Mouse (Mus musculus) left cerebral cortex, postnatal 10 days (tissue): ENCODE measurements around the gene Nfatc2. TPM values are rescaled to one million over a fixed set of nuclear protein-coding genes. Genes with fewer than 3 reads are reported as not detected.

ENCODE experiments used
- DNase-seq, 2 experiments: peaks; one replicate each; pipeline ENCODE4 v3.0.0; 2021 to 2022; ENCODE audit warnings: low spot score in 2 of 2, mixed read lengths in 1 of 2; ENCODE audit errors: extremely low spot score in 1 of 2
- intact Hi-C: fragments of 180-260 bp; cut with DNase I; formaldehyde crosslinking; loops from one replicate; pipeline ENCODE4 v1.15.1; 2025
- total RNA-seq, 2 experiments: library from RNA; stranded (reverse); gene quantifications; 2 replicates each; pipeline ENCODE4 v1.2.3; 2021

Nfatc2 gene
- total RNA-seq, 2 experiments from 2014 or later: 14.4 to 17.4 TPM

DNA sequence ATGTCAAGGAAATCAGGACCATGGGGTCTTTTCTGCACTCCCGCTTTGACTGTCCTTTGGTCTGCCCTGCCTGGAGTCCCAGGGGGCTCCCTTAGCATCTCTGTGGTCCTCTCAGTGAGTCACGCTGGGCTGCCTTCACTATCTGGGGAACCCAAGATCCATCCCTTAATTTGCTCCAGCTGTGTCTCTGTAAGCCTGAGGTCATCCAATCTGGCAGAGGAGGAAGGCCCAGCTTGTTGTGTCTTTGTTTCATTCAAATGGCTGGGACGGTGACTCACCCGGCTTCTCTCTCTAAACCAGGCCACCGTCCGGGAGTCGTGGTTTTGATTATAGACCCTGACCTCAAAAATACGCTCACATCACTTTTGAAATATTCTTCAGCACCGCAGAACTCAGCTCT, 135.4 kb downstream of the Nfatc2 start:
- no peak for DNase-seq
- intact Hi-C loops: no loop called here

GRCm38 (mm10) chr2:168465646-168466045, 135.8 kb downstream of the Nfatc2 start:
- intact Hi-C loops: no loop called here
- DNase-seq: no peak

GRCm38 (mm10) chr2:168461865-168462264, 139.6 kb downstream of the Nfatc2 start:
- intact Hi-C loops: no loop called here
- no peak for DNase-seq

- intact Hi-C loops: no loop called here
- DNase-seq: no peak
Measured at GRCm38 (mm10) chr2:168459627-168460026, 141.8 kb downstream of the Nfatc2 start.

- intact Hi-C loops: no loop called here
- no peak for DNase-seq
Measured at GRCm38 (mm10) chr2:168458583-168458982, 142.9 kb downstream of the Nfatc2 start.

- intact Hi-C loops: no loop called here
- DNase-seq: no peak
Measured at GRCm38 (mm10) chr2:168451714-168452708, 149.4 kb downstream of the Nfatc2 start.

DNA sequence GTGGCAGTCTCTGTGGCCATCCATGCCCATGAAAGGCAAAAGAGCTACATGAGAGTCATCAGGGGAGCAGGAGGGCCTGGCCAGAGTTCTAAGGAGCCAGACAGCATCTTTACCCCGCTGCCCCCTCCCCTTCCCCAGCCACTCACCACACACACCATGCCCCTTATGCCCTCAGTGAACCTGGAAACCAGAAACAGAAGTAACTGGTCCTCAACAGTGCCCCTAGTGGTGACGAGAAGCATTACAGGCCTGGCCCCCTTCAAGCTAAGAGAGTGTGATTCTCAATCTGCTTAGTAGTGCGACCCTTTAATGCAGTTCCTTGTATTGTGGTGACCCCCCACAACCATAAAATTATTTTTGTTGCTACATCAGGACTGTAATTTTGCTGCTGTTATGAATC, 150.5 kb downstream of the Nfatc2 start:
- intact Hi-C loops: no loop called here
- DNase-seq: no peak

DNA sequence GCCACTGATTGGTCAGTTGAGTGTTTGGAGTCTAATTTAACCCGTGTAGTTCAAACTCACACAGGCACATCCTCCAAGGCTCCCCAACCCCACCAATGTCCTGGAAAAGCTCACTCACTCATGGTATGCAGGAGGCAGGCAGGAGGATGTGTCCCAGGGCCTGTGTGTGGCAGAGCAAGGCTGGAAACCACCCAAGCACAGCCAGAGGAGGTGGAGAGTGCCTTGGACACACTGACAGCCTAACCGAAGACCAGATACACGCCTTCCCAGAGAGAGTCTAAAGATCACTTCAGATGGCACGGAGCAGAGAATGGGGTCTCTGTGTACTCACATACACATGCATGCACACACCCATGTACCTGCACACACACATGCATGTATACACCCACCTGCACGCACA, 153.4 kb downstream of the Nfatc2 start:
- DNase-seq: no peak
- intact Hi-C loops: loop anchor here (10.0 kb wide), 1 partner anchor 333 kb away; no protein-coding TSS in a partner anchor

- intact Hi-C loops: loop anchor here (10.0 kb wide), 1 partner anchor 333 kb away; no protein-coding TSS in a partner anchor
- DNase-seq: no peak
Measured at GRCm38 (mm10) chr2:168447601-168448000, 153.9 kb downstream of the Nfatc2 start.

DNA sequence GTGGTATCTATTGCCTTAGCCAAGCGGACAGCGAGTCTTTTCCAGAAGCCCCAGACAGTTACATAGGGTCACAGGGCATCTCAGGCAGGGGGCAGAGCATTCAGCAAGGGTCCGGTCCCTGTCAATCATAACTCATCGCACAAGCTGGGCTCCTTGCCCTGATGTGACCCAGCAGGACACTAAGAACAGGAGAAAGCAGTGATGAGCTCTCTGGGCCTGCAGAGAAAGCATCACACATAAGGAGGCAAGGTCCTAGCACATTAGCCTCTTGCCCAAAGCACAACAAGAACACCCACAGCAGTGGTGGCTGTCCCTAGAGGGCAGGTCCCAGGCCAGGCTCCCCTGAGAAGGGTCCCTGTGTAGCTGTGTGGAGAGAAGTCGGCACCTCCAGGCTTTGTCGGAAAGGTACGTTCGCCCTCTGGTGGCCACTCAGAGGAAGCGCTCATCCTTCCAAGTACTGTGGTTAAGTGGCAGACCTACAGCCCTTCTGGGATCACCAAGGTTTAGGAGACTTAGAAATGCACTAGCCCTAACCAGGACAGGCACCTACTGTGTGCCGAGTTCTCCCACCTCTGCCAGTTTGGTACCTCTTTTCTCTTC, 156.1 kb downstream of the Nfatc2 start:
- peak; percentile 60 to 69 for DNase-seq
- intact Hi-C loops: loop anchor here (1.0 to 10.0 kb wide), 2 partner anchors 196 to 331 kb away; no protein-coding TSS in a partner anchor

GRCm38 (mm10) chr2:168444126-168444525, 157.3 kb downstream of the Nfatc2 start:
- no peak for DNase-seq
- intact Hi-C loops: loop anchor here (5.0 to 10.0 kb wide), 4 partner anchors 92 to 329 kb away; no protein-coding TSS in a partner anchor

- intact Hi-C loops: loop anchor here (5.0 to 10.0 kb wide), 4 partner anchors 89 to 327 kb away; no protein-coding TSS in a partner anchor
- DNase-seq: no peak
Measured at GRCm38 (mm10) chr2:168441494-168441893, 160.0 kb downstream of the Nfatc2 start.

DNA sequence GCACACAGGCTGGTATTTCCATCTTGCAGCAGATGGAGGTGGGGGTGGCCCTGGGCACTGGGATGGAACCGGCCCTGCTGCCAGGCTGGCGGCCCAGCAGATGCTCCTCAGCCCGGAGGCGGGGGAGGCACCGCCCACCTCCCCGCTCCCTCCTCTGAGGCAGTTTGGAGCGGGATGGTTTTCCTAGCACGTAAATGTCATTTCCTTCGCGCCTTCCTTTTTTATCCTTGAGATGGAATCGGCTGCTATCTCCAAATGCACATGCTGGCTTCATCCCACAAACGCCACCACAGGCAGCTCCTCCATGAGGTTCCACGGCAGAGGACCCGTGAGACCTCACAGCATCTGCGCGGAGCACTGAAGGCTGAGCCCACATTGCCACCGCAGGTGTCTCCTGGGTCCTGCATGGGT, 160.5 kb downstream of the Nfatc2 start:
- intact Hi-C loops: loop anchor here (5.0 to 10.0 kb wide), 4 partner anchors 89 to 326 kb away; no protein-coding TSS in a partner anchor
- peak; percentile 86 to 87 for DNase-seq

- intact Hi-C loops: no loop called here
- peak in 1 of 2 experiments; percentile 59 for DNase-seq
Measured at GRCm38 (mm10) chr2:168438981-168439452, 162.4 kb downstream of the Nfatc2 start.

DNA sequence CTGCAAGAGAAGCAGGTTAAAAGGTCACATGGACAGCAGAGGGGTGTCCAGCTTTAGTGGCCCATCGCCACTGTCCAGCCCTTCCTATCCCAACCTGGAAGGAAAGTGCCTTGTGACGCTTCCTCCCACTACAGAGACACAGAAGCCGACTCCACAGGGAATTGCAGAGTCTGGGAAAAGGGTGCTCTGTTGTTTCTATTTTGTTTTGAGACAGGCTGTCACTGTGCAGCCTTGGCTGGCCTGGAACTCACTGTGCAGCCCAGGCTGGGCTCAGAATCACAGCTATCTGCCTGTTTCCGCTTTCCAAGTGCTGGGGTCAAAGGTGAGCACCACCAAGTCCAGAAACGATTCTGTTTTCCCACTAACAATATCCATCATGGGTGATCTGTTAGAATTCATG, 167.3 kb downstream of the Nfatc2 start:
- DNase-seq: no peak
- intact Hi-C loops: no loop called here

DNA sequence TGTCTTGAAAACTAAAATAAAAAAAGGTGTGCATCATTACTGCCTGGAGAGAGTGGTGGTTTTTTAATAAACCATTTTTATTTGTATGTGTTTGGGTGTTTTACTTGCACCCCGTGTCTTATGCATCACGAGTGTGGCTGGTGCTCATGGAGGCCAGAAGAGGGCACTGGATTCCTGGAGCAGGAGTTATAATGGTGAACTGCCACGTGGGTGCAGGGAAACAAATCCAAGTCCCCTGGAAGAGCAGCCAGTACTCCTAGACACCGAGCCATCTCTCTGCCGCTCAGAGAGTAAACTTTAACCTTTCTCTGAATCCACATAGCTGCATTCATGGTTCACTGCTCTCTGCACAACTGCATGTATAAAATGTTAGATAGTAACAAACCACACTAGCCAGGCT, 168.1 kb downstream of the Nfatc2 start:
- no peak for DNase-seq
- intact Hi-C loops: no loop called here

DNA sequence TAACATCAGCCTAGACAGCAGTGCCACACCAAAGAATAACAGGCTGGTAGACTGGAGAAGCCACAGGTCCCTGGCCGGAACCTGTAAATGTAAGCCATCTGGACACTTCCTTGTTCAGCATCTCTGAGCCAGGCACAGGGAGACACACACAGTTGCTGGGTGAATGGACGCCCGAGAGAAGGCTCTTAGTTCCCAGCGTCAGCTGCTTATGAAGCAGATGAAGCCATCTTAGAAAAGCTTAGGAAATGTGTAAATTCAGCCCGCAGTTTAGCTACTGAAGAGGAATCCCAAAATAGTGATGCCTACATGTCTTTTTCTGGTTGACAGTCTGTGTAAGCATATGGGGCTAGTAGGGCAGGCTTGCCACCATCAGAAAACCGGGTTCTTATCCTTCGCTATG, 169.1 kb downstream of the Nfatc2 start:
- intact Hi-C loops: no loop called here
- DNase-seq: no peak

- intact Hi-C loops: no loop called here
- no peak for DNase-seq
Measured at GRCm38 (mm10) chr2:168429598-168429997, 171.9 kb downstream of the Nfatc2 start.

GRCm38 (mm10) chr2:168428375-168428901, 173.0 kb downstream of the Nfatc2 start:
- DNase-seq: no peak
- intact Hi-C loops: no loop called here
